In genomic region chr12:6168795-6169194, GRCm38 (mm10) we compare ENCODE assay signal across 25 mouse cellular contexts.
"Had no signal": no experiment of that assay in that cellular context is flagged by ENCODE, and none has a peak within 500 bp of the region (broad histone marks: within the 10 kb centered on the region; RNA-seq: fewer than 3 reads in every experiment).

No protein-coding gene starts in this region.

- H3K4me3 ChIP-seq: heart, adult 2 months; heart, embryonic 13.5 days; heart, embryonic 15.5 days; hindbrain, embryonic 13.5 days; hindbrain, embryonic 15.5 days; kidney, embryonic 15.5 days; limb, embryonic 10.5 days; limb, embryonic 12.5 days; liver, embryonic 13.5 days; liver, embryonic 15.5 days had no signal

- ATAC-seq: hindbrain, postnatal 0 days; intestine, embryonic 16.5 days had no signal

- H3K27ac ChIP-seq: heart, adult 2 months; heart, embryonic 13.5 days; heart, embryonic 15.5 days; hindbrain, embryonic 13.5 days; hindbrain, embryonic 15.5 days; hindbrain, postnatal 0 days; kidney, embryonic 15.5 days; kidney, postnatal 0 days; limb, embryonic 10.5 days; limb, embryonic 12.5 days; liver, embryonic 13.5 days; liver, embryonic 15.5 days had no signal

- DNase-seq: gastrocnemius, postnatal 14 days; gastrocnemius, postnatal 36 days; heart, adult 11 months; heart, adult 2 months; heart, postnatal 14 days; heart, postnatal 36 days; kidney, adult 11 months; kidney, adult 2 months; kidney, adult 9 months; kidney, postnatal 14 days; kidney, postnatal 36 days; layer of hippocampus, adult 9-11 months; liver; liver, embryonic 13.5 days had no signal
